Mouse (Mus musculus): Measurements from ENCODE around the gene Auts2. TPM values are rescaled to one million over a fixed set of nuclear protein-coding genes. Genes with fewer than 3 reads are reported as not detected.

Gene Auts2
- polyA plus RNA-seq, 1 experiment from 2014 or later = 69.8 TPM

- Histone ChIP-seq H3K9ac (no peak overlapping the region), H3K4me3 (no peak overlapping the region), H3K36me3 (peaks cover 15% of the 10 kb centered on the region), H3K4me2 (no peak overlapping the region), H3K4me1 (peaks cover 12% of the 10 kb centered on the region; the same call in 1 of the 2 replicates), H3K27ac (no peak overlapping the region), H3K27me3 (no peaks in the 10 kb centered on the region), H3K9me3 (no peaks in the 10 kb centered on the region)
- WGBS = 77% methylated on average over 13 of the region's 13 CpGs
- ATAC-seq (ENCODE audit: insufficient number of reproducible peaks, insufficient read depth, low FRiP score, low TSS enrichment, low read depth) = no peak
These were observed 825.1 kb downstream of the Auts2 start for GRCm38 (mm10) chr5:131718013-131718412.

GRCm38 (mm10) chr5:131717359-131717965 is 825.7 kb downstream of the Auts2 start:
- Histone ChIP-seq H3K27ac (no peak overlapping the region), H3K4me2 (no peak overlapping the region), H3K9me3 (no peaks in the 10 kb centered on the region), H3K9ac (no peak overlapping the region), H3K36me3 (peaks cover 15% of the 10 kb centered on the region), H3K4me3 (no peak overlapping the region), H3K4me1 (peaks cover 10% of the 10 kb centered on the region; the same call in 1 of the 2 replicates), H3K27me3 (no peaks in the 10 kb centered on the region)
- no peak for ATAC-seq (ENCODE audit: insufficient number of reproducible peaks, insufficient read depth, low FRiP score, low TSS enrichment, low read depth)
- 77% methylated on average over 19 of the region's 19 CpGs for WGBS

- 0 out of 2 replicates have a peak, but pooled peaks cover 2% of the 10 kb centered on the region for H3K4me1 ChIP-seq
- no peak overlapping the region for H3K9ac ChIP-seq
- no peak overlapping the region for H3K27ac ChIP-seq
- 84% methylated on average over 5 of the region's 5 CpGs for WGBS
- H3K36me3 ChIP-seq = peaks cover 15% of the 10 kb centered on the region
- ATAC-seq (ENCODE audit: insufficient number of reproducible peaks, insufficient read depth, low FRiP score, low TSS enrichment, low read depth) = no peak
- H3K4me3 ChIP-seq = no peak overlapping the region
- no peaks in the 10 kb centered on the region for H3K27me3 ChIP-seq
- H3K9me3 ChIP-seq = no peaks in the 10 kb centered on the region
- H3K4me2 ChIP-seq = no peak overlapping the region
These were observed 828.2 kb downstream of the Auts2 start for GRCm38 (mm10) chr5:131714979-131715378.

- H3K9me3 ChIP-seq = no peaks in the 10 kb centered on the region
- H3K27me3 ChIP-seq = no peaks in the 10 kb centered on the region
- peaks cover 2% of the 10 kb centered on the region; the same call in 1 of the 2 replicates for H3K4me1 ChIP-seq
- peaks cover 15% of the 10 kb centered on the region for H3K36me3 ChIP-seq
- WGBS = 90% methylated on average over 2 of the region's 2 CpGs
- no peak overlapping the region for H3K4me3 ChIP-seq
- H3K27ac ChIP-seq = no peak overlapping the region
- H3K9ac ChIP-seq = no peak overlapping the region
- H3K4me2 ChIP-seq = no peak overlapping the region
- no peak for ATAC-seq (ENCODE audit: insufficient number of reproducible peaks, insufficient read depth, low FRiP score, low TSS enrichment, low read depth)
These were observed 830.7 kb downstream of the Auts2 start for GRCm38 (mm10) chr5:131712441-131712840.

GRCm38 (mm10) chr5:131711474-131712129 is 831.5 kb downstream of the Auts2 start:
- no peak for ATAC-seq (ENCODE audit: insufficient number of reproducible peaks, insufficient read depth, low FRiP score, low TSS enrichment, low read depth)
- Histone ChIP-seq H3K4me3 (no peak overlapping the region), H3K36me3 (peaks cover 14% of the 10 kb centered on the region), H3K9me3 (no peaks in the 10 kb centered on the region), H3K4me1 (peaks cover 2% of the 10 kb centered on the region; the same call in 1 of the 2 replicates), H3K27me3 (no peaks in the 10 kb centered on the region), H3K4me2 (no peak overlapping the region), H3K9ac (no peak overlapping the region), H3K27ac (peak overlapping the region; percentile 71)
- WGBS = 71% methylated on average over 5 of the region's 5 CpGs

GRCm38 (mm10) chr5:131710735-131711473 is 832.2 kb downstream of the Auts2 start:
- no peaks in the 10 kb centered on the region for H3K9me3 ChIP-seq
- H3K27ac ChIP-seq = peak overlapping the region; percentile 71
- H3K36me3 ChIP-seq = peaks cover 7% of the 10 kb centered on the region
- H3K4me3 ChIP-seq = no peak overlapping the region
- ATAC-seq (ENCODE audit: insufficient number of reproducible peaks, insufficient read depth, low FRiP score, low TSS enrichment, low read depth) = no peak
- H3K4me1 ChIP-seq = peaks cover 2% of the 10 kb centered on the region; the same call in 1 of the 2 replicates
- no peak overlapping the region for H3K9ac ChIP-seq
- no peaks in the 10 kb centered on the region for H3K27me3 ChIP-seq
- WGBS = 63% methylated on average over 8 of the region's 8 CpGs
- no peak overlapping the region for H3K4me2 ChIP-seq

GRCm38 (mm10) chr5:131707471-131707870 is 835.7 kb downstream of the Auts2 start:
- ATAC-seq (ENCODE audit: insufficient number of reproducible peaks, insufficient read depth, low FRiP score, low TSS enrichment, low read depth) = no peak
- Histone ChIP-seq H3K4me3 (no peak overlapping the region), H3K9ac (no peak overlapping the region), H3K9me3 (no peaks in the 10 kb centered on the region), H3K4me2 (no peak overlapping the region), H3K4me1 (peaks cover 2% of the 10 kb centered on the region; the same call in 1 of the 2 replicates), H3K27me3 (no peaks in the 10 kb centered on the region), H3K36me3 (no peaks in the 10 kb centered on the region), H3K27ac (no peak overlapping the region)
- 64% methylated on average over 7 of the region's 7 CpGs for WGBS

- H3K9me3 ChIP-seq = no peaks in the 10 kb centered on the region
- H3K4me2 ChIP-seq = no peak overlapping the region
- no peaks in the 10 kb centered on the region for H3K4me1 ChIP-seq
- no peaks in the 10 kb centered on the region for H3K36me3 ChIP-seq
- 81% methylated on average over 6 of the region's 6 CpGs for WGBS
- no peak overlapping the region for H3K27ac ChIP-seq
- no peak overlapping the region for H3K4me3 ChIP-seq
- no peak overlapping the region for H3K9ac ChIP-seq
- no peaks in the 10 kb centered on the region for H3K27me3 ChIP-seq
- no peak for ATAC-seq (ENCODE audit: insufficient number of reproducible peaks, insufficient read depth, low FRiP score, low TSS enrichment, low read depth)
These were observed 839.4 kb downstream of the Auts2 start for GRCm38 (mm10) chr5:131703729-131704128.

- H3K9ac ChIP-seq = no peak overlapping the region
- WGBS = 84% methylated on average over 6 of the region's 6 CpGs
- no peak overlapping the region for H3K4me3 ChIP-seq
- no peak overlapping the region for H3K4me2 ChIP-seq
- no peaks in the 10 kb centered on the region for H3K27me3 ChIP-seq
- no peak overlapping the region for H3K27ac ChIP-seq
- H3K36me3 ChIP-seq = no peaks in the 10 kb centered on the region
- no peak for ATAC-seq (ENCODE audit: insufficient number of reproducible peaks, insufficient read depth, low FRiP score, low TSS enrichment, low read depth)
- H3K9me3 ChIP-seq = no peaks in the 10 kb centered on the region
- peaks cover 1% of the 10 kb centered on the region for H3K4me1 ChIP-seq
These were observed 840.2 kb downstream of the Auts2 start for GRCm38 (mm10) chr5:131702840-131703392.

- no peak overlapping the region for H3K4me2 ChIP-seq
- H3K9ac ChIP-seq = no peak overlapping the region
- WGBS = 91% methylated on average over 7 of the region's 7 CpGs
- no peak for ATAC-seq (ENCODE audit: insufficient number of reproducible peaks, insufficient read depth, low FRiP score, low TSS enrichment, low read depth)
- H3K27me3 ChIP-seq = no peaks in the 10 kb centered on the region
- H3K4me3 ChIP-seq = no peak overlapping the region
- H3K36me3 ChIP-seq = no peaks in the 10 kb centered on the region
- no peaks in the 10 kb centered on the region for H3K9me3 ChIP-seq
- no peak overlapping the region for H3K27ac ChIP-seq
- H3K4me1 ChIP-seq = peaks cover 20% of the 10 kb centered on the region
These were observed 844.2 kb downstream of the Auts2 start for GRCm38 (mm10) chr5:131698900-131699299.

- Histone ChIP-seq H3K4me1 (no peaks in the 10 kb centered on the region), H3K27ac (no peak overlapping the region), H3K4me2 (no peak overlapping the region), H3K36me3 (no peaks in the 10 kb centered on the region), H3K4me3 (no peak overlapping the region), H3K27me3 (no peaks in the 10 kb centered on the region), H3K9ac (no peak overlapping the region), H3K9me3 (no peaks in the 10 kb centered on the region)
- 67% methylated on average over 1 of the region's 1 CpGs for WGBS
- ATAC-seq (ENCODE audit: insufficient number of reproducible peaks, insufficient read depth, low FRiP score, low TSS enrichment, low read depth) = no peak
These were observed 852.4 kb downstream of the Auts2 start for GRCm38 (mm10) chr5:131690781-131691180.
